10 mouse cellular contexts compared by ENCODE assay signal in genomic region chr15:81834171-81834841, GRCm38 (mm10). TPM values are rescaled to one million over a fixed set of nuclear protein-coding genes. Genes with fewer than 3 reads are reported as not detected.
DNase-seq lines count a peak whose midpoint lies in the region; ATAC-seq and TF ChIP-seq lines count a peak whose summit lies in the region.
"Had no signal": no experiment of that assay in that cellular context is flagged by ENCODE, and none has a peak within 500 bp of the region (broad histone marks: within the 10 kb centered on the region; RNA-seq: fewer than 3 reads in every experiment).

No protein-coding gene starts in this region.

- H3K9me3 ChIP-seq in liver, embryonic 11.5 days (ENCODE audit: control insufficient read depth, low read length): no peaks in the 10 kb centered on the region
- H3K9me3 ChIP-seq: liver, embryonic 13.5 days had no signal

- TF ChIP-seq POLR2A in liver, adult 2 months (IDR thresholded peaks at IDR 0.05; ENCODE audit: extremely low read depth, insufficient read depth, low read length): no peak

- WGBS in liver, adult 2 months: 61% methylated on average over 3 of the region's 3 CpGs
- WGBS in liver, embryonic 11.5 days: 68% methylated on average over 3 of the region's 3 CpGs

- no peak overlapping the region for H3K4me2 ChIP-seq in liver, embryonic 11.5 days
- H3K4me2 ChIP-seq: liver, embryonic 13.5 days had no signal

- peaks cover 36% of the 10 kb centered on the region for H3K4me1 ChIP-seq in liver, adult 2 months (ENCODE audit: control insufficient read depth, insufficient read depth, low read length)
- peaks cover 15% of the 10 kb centered on the region for H3K4me1 ChIP-seq in liver, embryonic 11.5 days (replicated peaks; ENCODE audit: control insufficient read depth, insufficient read depth, low read length)

- peak overlapping the region; percentile 83 for H3K27ac ChIP-seq in liver, adult 2 months (replicated peaks; ENCODE audit: insufficient read depth, low read depth, low read length)
- no peak overlapping the region for H3K27ac ChIP-seq in liver, embryonic 11.5 days (ENCODE audit: low read depth, low read length)
- H3K27ac ChIP-seq: liver, embryonic 13.5 days had no signal

- H3K27me3 ChIP-seq in liver, adult 2 months (ENCODE audit: control insufficient read depth, insufficient read depth, low read length): no peaks in the 10 kb centered on the region
- H3K27me3 ChIP-seq in liver, embryonic 11.5 days (replicated peaks; ENCODE audit: control insufficient read depth, insufficient read depth, low read length): no peaks in the 10 kb centered on the region; the same call in 1 of the 2 replicates

- ATAC-seq in liver, embryonic 11.5 days (replicated peaks; ENCODE audit: low FRiP score): no peak

- H3K79me2 ChIP-seq in liver, adult 2 months (ENCODE audit: control insufficient read depth, insufficient read depth, low read length): no peaks in the 10 kb centered on the region

- no peaks in the 10 kb centered on the region for H3K36me3 ChIP-seq in liver, adult 2 months (ENCODE audit: control insufficient read depth, insufficient read depth, low read length)
- no peaks in the 10 kb centered on the region for H3K36me3 ChIP-seq in liver, embryonic 11.5 days (ENCODE audit: control insufficient read depth, insufficient read depth, low read length)
- H3K36me3 ChIP-seq: liver, embryonic 13.5 days had no signal

- no peak overlapping the region for H3K4me3 ChIP-seq in liver, adult 2 months (ENCODE audit: insufficient read depth, low read depth, low read length)
- H3K4me3 ChIP-seq in liver, embryonic 11.5 days (ENCODE audit: low read depth, low read length): no peak overlapping the region
- H3K4me3 ChIP-seq: liver, embryonic 13.5 days had no signal

- no peak for DNase-seq in liver, adult 2 months (ENCODE audit: extremely low read depth, low read depth, low spot score)
- no peak for DNase-seq in liver, embryonic 11.5 days (ENCODE audit: low spot score)
- DNase-seq in cerebellum, postnatal 25 days: peak; percentile 67 to 68
- DNase-seq in heart, adult 8-10 months (ENCODE audit: low spot score): peak; percentile 72
- DNase-seq in heart, postnatal 4 days: peak; percentile 72
- DNase-seq in thymus, postnatal 14 days: no peak
- no peak for DNase-seq in thymus, postnatal 10 days (ENCODE audit: low spot score in 2 of 2)
- DNase-seq: adrenal gland, postnatal 25 days; liver, embryonic 13.5 days; right cerebral cortex, postnatal 4 days had no signal

- H3K9ac ChIP-seq in liver, adult 2 months (ENCODE audit: low read depth, low read length): peak overlapping the region; percentile 32; the same call in 1 of the 2 replicates
- H3K9ac ChIP-seq in liver, embryonic 11.5 days (ENCODE audit: low read depth, low read length): no peak overlapping the region
- H3K9ac ChIP-seq: liver, embryonic 13.5 days had no signal

- no peak for TF ChIP-seq CTCF in liver, adult 2 months (IDR thresholded peaks at IDR 0.05; ENCODE audit: low read depth, low read length)

RNA-seq across cellular contexts. Expression of gene Tob2, which starts 24.3 kb away (rescaled TPM):
- total RNA-seq in liver, adult 2 months (2014; rRNA removed): 15.8 and 25.6 TPM in 2 replicates
- 20.9 and 21.6 TPM in 2 replicates for polyA plus RNA-seq in liver, adult 2 months (2012; rRNA removed)
- 18.3 and 19.3 TPM in 2 replicates for polyA plus RNA-seq in liver, embryonic 11.5 days (2014; fragmentation: Nextera tagmentation; extraction: Ambion mirVana)
- 100 to 1,000 TPM in 1 of 4 experiments, 10 to 100 TPM in 3; 50.6 to 129 (median 74.7) TPM for total RNA-seq in heart, adult 8-10 months (2022)
- total RNA-seq in heart, postnatal 4 days (2021): 10 to 100 TPM; 24.1 to 32.3 TPM

RNA-seq across cellular contexts. Expression of gene Tef, which starts 32.1 kb away (rescaled TPM):
- total RNA-seq in liver, adult 2 months (2014; rRNA removed): 156 and 163 TPM in 2 replicates
- polyA plus RNA-seq in liver, adult 2 months (2012; rRNA removed): 34.6 and 35.0 TPM in 2 replicates
- 12.0 and 12.6 TPM in 2 replicates for polyA plus RNA-seq in liver, embryonic 11.5 days (2014; fragmentation: Nextera tagmentation; extraction: Ambion mirVana)
- total RNA-seq in heart, adult 8-10 months (2022): 100 to 1,000 TPM; 125 to 157 (median 155) TPM
- total RNA-seq in heart, postnatal 4 days (2021): 10 to 100 TPM; 38.5 to 40.5 TPM

RNA-seq across cellular contexts. Expression of gene Phf5a, which starts 37.4 kb away (rescaled TPM):
- 12.3 and 15.6 TPM in 2 replicates for total RNA-seq in liver, adult 2 months (2014; rRNA removed)
- polyA plus RNA-seq in liver, adult 2 months (2012; rRNA removed): 27.5 and 28.7 TPM in 2 replicates
- polyA plus RNA-seq in liver, embryonic 11.5 days (2014; fragmentation: Nextera tagmentation; extraction: Ambion mirVana): 224 and 237 TPM in 2 replicates
- total RNA-seq in heart, adult 8-10 months (2022): 10 to 100 TPM; 31.9 to 39.3 (median 33.9) TPM
- total RNA-seq in heart, postnatal 4 days (2021): 10 to 100 TPM; 57.9 to 58.9 TPM

RNA-seq across cellular contexts. Expression of gene Aco2, which starts 37.8 kb away (rescaled TPM):
- total RNA-seq in liver, adult 2 months (2014; rRNA removed): 170 and 187 TPM in 2 replicates
- 127 TPM in 2 replicates for polyA plus RNA-seq in liver, adult 2 months (2012; rRNA removed)
- 177 and 185 TPM in 2 replicates for polyA plus RNA-seq in liver, embryonic 11.5 days (2014; fragmentation: Nextera tagmentation; extraction: Ambion mirVana)
- total RNA-seq in heart, adult 8-10 months (2022): 1,000 to 10,000 TPM; 2,119 to 2,448 (median 2,260) TPM
- 1,000 to 10,000 TPM; 1,419 to 1,465 TPM for total RNA-seq in heart, postnatal 4 days (2021)

Comparison
In these comparisons a context has a peak if more than half of its experiments do, and no peak if none do; other contexts are left out.
1. DNase-seq: peak in cerebellum, postnatal 25 days (2 of 2), heart, adult 8-10 months (single experiment) and heart, postnatal 4 days (single experiment); none in liver, adult 2 months (single experiment), liver, embryonic 11.5 days (single experiment), thymus, postnatal 14 days (single experiment) and thymus, postnatal 10 days (0 of 2).